Mouse (Mus musculus) cerebellum, adult 18-20 months (tissue): ENCODE measurements around the gene Lce3a.

Experiments used
- DNase-seq, 2 experiments: peaks; one replicate each; pipeline ENCODE4 v3.0.0; 2021

Gene Lce3a

GRCm38 (mm10) chr3:92926130-92926529 is at the start of gene Lce3a:
Gene Lce3a (minus strand): TSS chr3:92926230.
- DNase-seq: no peak

GRCm38 (mm10) chr3:92966761-92967160 is 40.7 kb upstream of the Lce3a start, which contains the start of gene Lce3e:
Gene Lce3e (plus strand): TSS chr3:92967061.
- DNase-seq: no peak

- DNase-seq: no peak
These were observed 31.1 kb upstream of the Lce3a start, which contains the start of gene Lce3d for GRCm38 (mm10) chr3:92957090-92957489. Gene Lce3d (plus strand): TSS chr3:92957390.

- DNase-seq: no peak
These were observed 18.2 kb upstream of the Lce3a start, which contains the start of gene Lce3c for GRCm38 (mm10) chr3:92944186-92944585. Gene Lce3c (plus strand): TSS chr3:92944486.

- DNase-seq: no peak
These were observed 6.6 kb upstream of the Lce3a start, which contains the start of gene Lce3b for GRCm38 (mm10) chr3:92932679-92933078. Gene Lce3b (plus strand): TSS chr3:92932979.

GRCm38 (mm10) chr3:92920364-92920763 is 5.7 kb downstream of the Lce3a start:
- no peak for DNase-seq

- peak; percentile 3 to 4 for DNase-seq
These were observed 18.5 kb downstream of the Lce3a start for GRCm38 (mm10) chr3:92907571-92907970.

- DNase-seq: no peak
These were observed 20.8 kb downstream of the Lce3a start for GRCm38 (mm10) chr3:92905182-92905581.

- DNase-seq: no peak
These were observed 22.4 kb downstream of the Lce3a start for GRCm38 (mm10) chr3:92903640-92904039.

GRCm38 (mm10) chr3:92902992-92903391 is 23.0 kb downstream of the Lce3a start:
- peak in 1 of 2 experiments; percentile 4 for DNase-seq

- no peak for DNase-seq
These were observed 31.5 kb downstream of the Lce3a start for GRCm38 (mm10) chr3:92894489-92894888.

GRCm38 (mm10) chr3:92894063-92894462 is 32.0 kb downstream of the Lce3a start:
- DNase-seq: no peak
